Mouse (Mus musculus): ENCODE measurements at regions not wholly inside any gene's neighbourhood (a gene's known extent, or its start where the extent isn't known, plus 50 kb on each side); places are given as distances from the start of the nearest gene placed in this dataset.

- TF ChIP-seq POLR2A (IDR thresholded peaks at IDR 0.05; ENCODE audit: low read depth, low read length) (no peak), CTCF (IDR thresholded peaks at IDR 0.05; ENCODE audit: extremely low read depth, insufficient read length, insufficient replicate concordance, low read depth, low read length) (no peak)
These were observed 50.3 kb upstream of the Tpm1 start for GRCm38 (mm10) chr9:67099471-67099870.

All from small intestine, adult 2 months (tissue).